Mouse (Mus musculus) heart, embryonic 11.5 days (tissue): ENCODE results near the gene Pomt2. TPM values are rescaled to one million over a fixed set of nuclear protein-coding genes. Genes with fewer than 3 reads are reported as not detected.

ENCODE experiments used
- ATAC-seq: fragments of 200-750 bp; cut with Nextera tagmentation; replicated peaks from 2 replicates; pipeline ENCODE4 v1.8.0; 2017; ENCODE audit warnings: moderate library complexity; ENCODE audit not compliant: insufficient number of reproducible peaks, low FRiP score, low TSS enrichment
- H3K27ac ChIP-seq: fragments of 300-500 bp; sonication (generic); 2 replicates; pipeline ENCODE4 v1.5.1; 2014; ENCODE audit warnings: mild to moderate bottlenecking, low read depth, low read length
- H3K27me3 ChIP-seq: fragments of 300-500 bp; sonication (generic); 2 replicates; pipeline ENCODE4 v1.6.1; 2014; ENCODE audit warnings: mild to moderate bottlenecking, low read length, mixed read lengths; ENCODE audit not compliant: control insufficient read depth, insufficient read depth
- H3K36me3 ChIP-seq: fragments of 300-500 bp; sonication (generic); 2 replicates; pipeline ENCODE4 v1.6.1; 2014; ENCODE audit warnings: mild to moderate bottlenecking, low read length, moderate library complexity, mixed read lengths; ENCODE audit not compliant: control insufficient read depth, insufficient read depth
- H3K4me1 ChIP-seq: fragments of 300-500 bp; sonication (generic); 2 replicates; pipeline ENCODE4 v1.6.1; 2014; ENCODE audit warnings: low read length; ENCODE audit not compliant: control insufficient read depth, insufficient read depth
- H3K4me2 ChIP-seq: fragments of 300-500 bp; sonication (generic); 2 replicates; pipeline ENCODE4 v1.6.1; 2014; ENCODE audit warnings: mild to moderate bottlenecking, moderate library complexity
- H3K4me3 ChIP-seq: fragments of 300-500 bp; sonication (generic); 2 replicates; pipeline ENCODE4 v1.5.1; 2014; ENCODE audit warnings: low read depth, low read length
- H3K9ac ChIP-seq: fragments of 300-500 bp; sonication (generic); 2 replicates; pipeline ENCODE4 v1.6.1; 2014; ENCODE audit warnings: mild to moderate bottlenecking, low read depth, low read length, moderate library complexity
- H3K9me3 ChIP-seq: fragments of 300-500 bp; sonication (generic); replicated peaks from 2 replicates; pipeline ENCODE4 v1.6.1; 2016; ENCODE audit warnings: low read length; ENCODE audit not compliant: control insufficient read depth
- WGBS: fragments of 180-500 bp; shearing (Covaris S2); extraction: QIAGEN DNeasy Blood & Tissue Kit; methylation state at CpG from one replicate; pipeline ENCODE4 v1.1.7; 2014; ENCODE audit not compliant: insufficient replicate concordance; 5-methylcytosine and 5-hydroxymethylcytosine counted together
- polyA plus RNA-seq: library from polyadenylated mRNA; unstranded; fragments of >200 nt; fragmentation: Nextera tagmentation; extraction: Ambion mirVana; gene quantifications from 2 replicates; pipeline ENCODE4 v1.2.1, GENCODE M21; 2014

Pomt2 gene
- polyA plus RNA-seq, 1 experiment from 2014 or later, result 15.2 TPM

DNA sequence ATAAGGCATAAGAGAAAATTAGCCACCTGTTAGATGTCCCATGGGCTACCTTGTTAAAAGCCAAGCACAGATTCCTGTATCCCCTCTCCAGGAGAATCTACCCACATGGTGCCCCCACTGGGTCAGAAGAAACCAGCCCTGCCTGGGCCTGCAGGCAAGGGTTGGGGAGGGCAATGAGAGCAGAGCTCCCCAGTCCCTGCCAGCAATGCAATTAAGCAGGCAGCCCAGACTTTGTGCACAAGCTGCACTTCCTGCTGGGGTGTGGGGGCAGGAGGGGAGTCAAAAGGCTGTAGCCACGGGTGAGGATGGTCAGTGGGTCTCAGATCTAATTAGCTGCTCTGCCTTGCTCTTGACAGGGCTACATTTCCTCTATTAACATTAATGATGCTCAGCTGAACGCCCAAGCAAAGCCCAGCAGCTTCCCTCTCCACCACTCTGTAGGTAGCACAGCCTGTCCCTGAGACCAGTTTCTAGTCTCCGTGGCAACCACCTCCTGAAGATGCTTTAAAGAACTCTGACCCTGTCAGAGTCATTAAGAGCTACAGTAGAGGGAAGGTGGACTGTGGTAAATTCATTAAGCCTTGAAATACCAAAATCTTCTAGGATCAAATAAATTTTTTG lies 40.3 kb downstream of the Pomt2 start:
- H3K36me3 ChIP-seq, result peaks cover 2% of the 10 kb centered on the region
- H3K4me2 ChIP-seq, result no peak overlapping the region
- H3K9me3 ChIP-seq, result no peaks in the 10 kb centered on the region
- H3K4me1 ChIP-seq, result peaks cover 4% of the 10 kb centered on the region
- ATAC-seq, result no peak
- H3K27me3 ChIP-seq, result peaks cover 11% of the 10 kb centered on the region
- WGBS, result 55% methylated on average over 3 of the region's 3 CpGs
- H3K4me3 ChIP-seq, result no peak overlapping the region
- no peak overlapping the region for H3K27ac ChIP-seq
- H3K9ac ChIP-seq, result no peak overlapping the region

DNA sequence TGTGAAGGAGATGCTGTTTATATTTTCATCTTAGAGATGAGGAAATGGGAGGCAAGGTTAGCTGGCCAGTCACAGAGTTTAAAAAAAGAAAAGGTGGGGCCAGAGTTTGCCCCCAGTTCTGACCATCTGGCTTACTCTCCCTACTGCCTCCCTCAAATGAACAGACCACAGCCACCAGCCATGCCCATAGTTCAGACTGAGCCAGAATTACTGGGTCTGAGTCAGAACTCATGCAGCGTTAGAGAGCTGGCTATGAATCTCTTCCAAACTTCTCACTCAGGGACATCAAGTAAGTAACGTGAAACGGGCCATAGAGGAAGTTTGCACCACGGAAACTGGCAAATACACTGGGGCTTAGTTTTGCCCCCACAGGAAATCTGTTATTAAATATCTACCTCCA lies 43.0 kb downstream of the Pomt2 start:
- whole genome bisulfite sequencing, result 75% methylated on average over 4 of the region's 4 CpGs
- no peak for ATAC-seq
- Histone ChIP-seq H3K27ac (no peak overlapping the region), H3K36me3 (peaks cover 2% of the 10 kb centered on the region), H3K4me1 (peaks cover 8% of the 10 kb centered on the region), H3K27me3 (peaks cover 28% of the 10 kb centered on the region), H3K9ac (no peak overlapping the region), H3K4me2 (no peak overlapping the region), H3K4me3 (no peak overlapping the region), H3K9me3 (no peaks in the 10 kb centered on the region)

GRCm38 (mm10) chr12:87103471-87103870 lies 44.3 kb downstream of the Pomt2 start:
- H3K4me1 ChIP-seq, result peaks cover 8% of the 10 kb centered on the region
- H3K4me2 ChIP-seq, result no peak overlapping the region
- peaks cover 2% of the 10 kb centered on the region; the same call in 1 of the 2 replicates for H3K36me3 ChIP-seq
- 79% methylated on average over 4 of the region's 4 CpGs for WGBS
- no peaks in the 10 kb centered on the region for H3K9me3 ChIP-seq
- no peak overlapping the region for H3K27ac ChIP-seq
- H3K4me3 ChIP-seq, result no peak overlapping the region
- ATAC-seq, result no peak
- H3K9ac ChIP-seq, result no peak overlapping the region
- H3K27me3 ChIP-seq, result peaks cover 28% of the 10 kb centered on the region

- Histone ChIP-seq H3K9me3 (no peaks in the 10 kb centered on the region), H3K4me3 (peak within 1 kb of the TSS; percentile 37), H3K9ac (no peak within 1 kb of the TSS), H3K27ac (no peak within 1 kb of the TSS), H3K4me2 (peak within 1 kb of the TSS; percentile 72), H3K4me1 (peaks cover 8% of the 10 kb centered on the region), H3K36me3 (no peaks in the 10 kb centered on the region), H3K27me3 (peaks cover 28% of the 10 kb centered on the region)
- 0 out of 2 replicates have a peak, but pooled peaks have one; percentile 26 for ATAC-seq
- 4% methylated on average over 32 of the region's 32 CpGs for WGBS
These were observed 45.6 kb downstream of the Pomt2 start, which contains the start of gene Ngb for GRCm38 (mm10) chr12:87102165-87102631. TSS of gene Ngb (minus strand) at chr12:87102539.

DNA sequence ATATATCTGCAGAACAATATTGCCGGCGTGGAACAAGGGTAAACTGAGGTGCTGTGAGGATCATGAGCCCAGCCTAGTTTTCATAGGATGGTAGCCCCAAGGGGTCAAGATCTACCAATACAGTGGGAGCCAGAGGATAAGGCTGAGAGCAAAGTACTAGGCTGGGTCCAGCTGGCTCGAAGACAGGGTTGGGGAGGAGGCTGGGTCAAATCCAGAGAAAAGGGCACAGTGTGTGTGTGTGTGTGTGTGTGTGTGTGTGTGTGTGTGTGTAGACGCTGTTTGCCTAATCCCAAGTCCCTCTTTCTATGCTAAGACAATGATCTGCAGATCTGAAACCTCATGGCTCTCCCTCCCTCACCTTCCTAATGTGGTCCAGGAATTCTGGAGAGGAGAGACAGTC lies 47.4 kb downstream of the Pomt2 start:
- Histone ChIP-seq H3K9ac (no peak overlapping the region), H3K4me1 (peaks cover 8% of the 10 kb centered on the region), H3K36me3 (no peaks in the 10 kb centered on the region), H3K27me3 (peaks cover 28% of the 10 kb centered on the region), H3K27ac (no peak overlapping the region), H3K4me2 (no peak overlapping the region), H3K9me3 (no peaks in the 10 kb centered on the region), H3K4me3 (no peak overlapping the region)
- ATAC-seq, result no peak
- WGBS, result 87% methylated on average over 4 of the region's 4 CpGs

DNA sequence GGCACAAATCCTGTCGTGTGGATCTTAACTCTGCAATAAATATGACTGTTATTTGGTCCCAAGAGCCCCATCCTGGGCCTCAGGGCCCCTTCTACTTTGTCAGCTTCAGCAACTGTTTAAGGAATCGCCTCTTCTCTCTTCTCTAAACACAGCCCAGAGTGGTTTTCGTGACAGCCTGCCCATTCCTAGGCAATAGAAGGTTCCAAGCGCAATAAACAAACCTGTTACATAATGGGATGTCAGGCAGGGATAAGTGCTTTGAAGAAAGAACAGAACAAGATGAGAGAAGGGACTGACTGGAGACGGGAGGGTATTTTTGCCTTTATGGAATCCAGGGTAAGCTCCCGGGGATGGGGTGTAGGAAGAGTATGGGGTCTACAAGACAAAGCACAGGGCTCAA lies 54.1 kb downstream of the Pomt2 start:
- Histone ChIP-seq H3K9me3 (no peaks in the 10 kb centered on the region), H3K36me3 (no peaks in the 10 kb centered on the region), H3K4me1 (peaks cover 9% of the 10 kb centered on the region), H3K9ac (no peak overlapping the region), H3K27ac (no peak overlapping the region), H3K27me3 (no peaks in the 10 kb centered on the region), H3K4me2 (no peak overlapping the region), H3K4me3 (no peak overlapping the region)
- 65% methylated on average over 6 of the region's 6 CpGs for WGBS
- ATAC-seq, result no peak

DNA sequence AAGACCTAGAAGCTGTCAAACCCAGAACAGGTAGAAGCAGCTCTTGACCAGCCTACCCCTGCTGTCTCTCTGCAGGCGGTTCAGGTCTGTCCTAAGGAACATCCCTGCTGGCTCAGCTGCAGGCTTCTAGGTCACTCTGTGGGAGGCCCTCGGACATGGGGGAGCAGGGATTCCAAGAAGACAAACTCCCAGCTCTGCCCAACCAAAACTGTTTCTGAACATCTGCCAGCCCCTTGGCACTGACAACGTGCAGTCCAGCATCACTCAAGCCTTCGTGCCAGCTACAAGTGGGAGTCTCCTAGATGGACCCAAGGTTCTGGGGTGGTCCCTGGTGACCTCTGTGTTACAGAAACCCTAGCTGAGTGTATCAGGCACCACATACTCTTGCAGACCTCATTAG lies 54.5 kb downstream of the Pomt2 start:
- Histone ChIP-seq H3K4me1 (peaks cover 11% of the 10 kb centered on the region), H3K4me2 (no peak overlapping the region), H3K4me3 (no peak overlapping the region), H3K27me3 (no peaks in the 10 kb centered on the region), H3K9ac (no peak overlapping the region), H3K9me3 (no peaks in the 10 kb centered on the region), H3K27ac (no peak overlapping the region), H3K36me3 (no peaks in the 10 kb centered on the region)
- 67% methylated on average over 4 of the region's 4 CpGs for WGBS
- ATAC-seq, result no peak

GRCm38 (mm10) chr12:87091916-87092315 lies 55.9 kb downstream of the Pomt2 start:
- no peak for ATAC-seq
- Histone ChIP-seq H3K27me3 (no peaks in the 10 kb centered on the region; the same call in 1 of the 2 replicates), H3K9me3 (no peaks in the 10 kb centered on the region), H3K4me1 (peaks cover 11% of the 10 kb centered on the region), H3K9ac (no peak overlapping the region), H3K36me3 (no peaks in the 10 kb centered on the region), H3K4me3 (no peak overlapping the region), H3K4me2 (no peak overlapping the region), H3K27ac (no peak overlapping the region)
- 68% methylated on average over 2 of the region's 2 CpGs for WGBS

GRCm38 (mm10) chr12:87089701-87090100 lies 58.1 kb downstream of the Pomt2 start:
- H3K36me3 ChIP-seq, result no peaks in the 10 kb centered on the region
- H3K4me1 ChIP-seq, result peaks cover 11% of the 10 kb centered on the region
- no peak overlapping the region for H3K4me2 ChIP-seq
- no peak overlapping the region for H3K4me3 ChIP-seq
- H3K27me3 ChIP-seq, result peaks cover 2% of the 10 kb centered on the region; the same call in 1 of the 2 replicates
- H3K27ac ChIP-seq, result no peak overlapping the region
- H3K9me3 ChIP-seq, result no peaks in the 10 kb centered on the region
- ATAC-seq, result no peak
- 62% methylated on average over 2 of the region's 2 CpGs for WGBS
- no peak overlapping the region for H3K9ac ChIP-seq
